Mouse (Mus musculus) heart, postnatal 25 days (tissue): Measurements from ENCODE around the gene Gp1ba. TPM values are rescaled to one million over a fixed set of nuclear protein-coding genes. Genes with fewer than 3 reads are reported as not detected.
A peak's percentile ranks its signal among the peaks of the same experiment; 100 is the strongest.

Experiments used
- DNase-seq: peaks from one replicate; pipeline ENCODE4 v3.0.0; 2022; ENCODE audit warnings: low spot score
- intact Hi-C: fragments of 180-260 bp; cut with DNase I; formaldehyde crosslinking; loops from one replicate; pipeline ENCODE4 v1.15.1; 2025
- total RNA-seq, 2 experiments: library from RNA; stranded (reverse); gene quantifications; 2 replicates each; pipeline ENCODE4 v1.2.3; 2021

Gp1ba gene
- total RNA-seq, 2 experiments from 2014 or later, result 0.36 to 0.42 TPM

GRCm38 (mm10) chr11:70626877-70627276 lies 12.0 kb upstream of the Gp1ba start:
- intact Hi-C loops, result loop anchor here (5.0 kb wide), 1 partner anchor 110 kb away; the partner anchor contains the start of gene Gltpd2
- DNase-seq, result no peak

- intact Hi-C loops, result loop anchor here (2.0 to 5.0 kb wide), 2 partner anchors 111 to 126 kb away; partner anchors contain the start of gene Gltpd2
- DNase-seq, result no peak
Observed at GRCm38 (mm10) chr11:70628431-70628830, 10.5 kb upstream of the Gp1ba start.

GRCm38 (mm10) chr11:70629557-70629956 lies 9.4 kb upstream of the Gp1ba start:
- intact Hi-C loops, result loop anchor here (2.0 to 5.0 kb wide), 2 partner anchors 112 to 125 kb away; partner anchors contain the start of gene Gltpd2
- no peak for DNase-seq

GRCm38 (mm10) chr11:70630129-70630528 lies 8.8 kb upstream of the Gp1ba start:
- DNase-seq, result no peak
- intact Hi-C loops, result no loop called here

- DNase-seq, result no peak
- intact Hi-C loops, result no loop called here
Observed at GRCm38 (mm10) chr11:70635601-70636000, 3.3 kb upstream of the Gp1ba start.

GRCm38 (mm10) chr11:70637764-70638163 lies 1.2 kb upstream of the Gp1ba start:
- no peak for DNase-seq

GRCm38 (mm10) chr11:70638293-70638692 lies 629 bp upstream of the Gp1ba start:
- intact Hi-C loops, result no loop called here
- no peak for DNase-seq

More at GRCm38 (mm10) chr11:70637764-70638163, 1.2 kb upstream of the Gp1ba start:
- intact Hi-C loops, result no loop called here

- intact Hi-C loops, result no loop called here
Observed at GRCm38 (mm10) chr11:70639976-70640375, 1.1 kb downstream of the Gp1ba start.

GRCm38 (mm10) chr11:70641241-70641640 lies 2.3 kb downstream of the Gp1ba start:
- no peak for DNase-seq
- intact Hi-C loops, result no loop called here

More at GRCm38 (mm10) chr11:70639976-70640375, 1.1 kb downstream of the Gp1ba start:
- no peak for DNase-seq

- no peak for DNase-seq
- intact Hi-C loops, result no loop called here
Observed at GRCm38 (mm10) chr11:70643051-70643450, 4.1 kb downstream of the Gp1ba start.

GRCm38 (mm10) chr11:70644564-70645103 lies 5.7 kb downstream of the Gp1ba start:
- intact Hi-C loops, result no loop called here
- no peak for DNase-seq

- intact Hi-C loops, result loop anchor here (2.0 kb wide), 1 partner anchor 57 kb away; no protein-coding TSS in a partner anchor
- no peak for DNase-seq
Observed at GRCm38 (mm10) chr11:70645461-70646258, 6.7 kb downstream of the Gp1ba start.

GRCm38 (mm10) chr11:70646259-70646555 lies 7.3 kb downstream of the Gp1ba start:
- intact Hi-C loops, result loop anchor here (2.0 kb wide), 1 partner anchor 57 kb away; no protein-coding TSS in a partner anchor
- no peak for DNase-seq

- intact Hi-C loops, result loop anchor here (2.0 kb wide), 1 partner anchor 56 kb away; no protein-coding TSS in a partner anchor
- DNase-seq, result peak; percentile 94
Observed at GRCm38 (mm10) chr11:70646691-70647650, 8.0 kb downstream of the Gp1ba start, which contains the start of the genes Rnf167 and Slc25a11. Gene Rnf167, plus strand, starts transcription at chr11:70647235. Gene Slc25a11, minus strand, starts transcription at chr11:70647479.

GRCm38 (mm10) chr11:70647716-70648420 lies 8.9 kb downstream of the Gp1ba start:
- DNase-seq, result no peak
- intact Hi-C loops, result loop anchor here (2.0 kb wide), 1 partner anchor 55 kb away; no protein-coding TSS in a partner anchor

GRCm38 (mm10) chr11:70648512-70648911 lies 9.6 kb downstream of the Gp1ba start:
- no peak for DNase-seq
- intact Hi-C loops, result no loop called here

GRCm38 (mm10) chr11:70649185-70649734 lies 10.3 kb downstream of the Gp1ba start:
- DNase-seq, result no peak
- intact Hi-C loops, result no loop called here

- intact Hi-C loops, result loop anchor here (10.0 kb wide), 1 partner anchor 636 kb away; the partner anchor contains the start of genes Acadvl and Dlg4
- DNase-seq, result no peak
Observed at GRCm38 (mm10) chr11:70650322-70651175, 11.6 kb downstream of the Gp1ba start.
